Mouse (Mus musculus) C2C12 (cell line): ENCODE results near the gene Krt71.

ENCODE experiments used
- CEBPB ChIP-seq: IDR thresholded peaks from one replicate; pipeline ENCODE4 v1.6.1; 2011; ENCODE audit warnings: low read depth, mild to moderate bottlenecking, control low read depth, moderate library complexity
- CTCF ChIP-seq: IDR thresholded peaks from one replicate; pipeline ENCODE4 v1.5.1; 2011; ENCODE audit not compliant: control insufficient read depth, insufficient read depth, insufficient read length
- MAX ChIP-seq: IDR thresholded peaks from one replicate; pipeline ENCODE4 v1.6.1; 2011; ENCODE audit warnings: mild to moderate bottlenecking, control low read depth
- MYOD1 ChIP-seq: IDR thresholded peaks from one replicate; pipeline ENCODE4 v1.6.1; 2011; ENCODE audit warnings: low read depth; ENCODE audit not compliant: control insufficient read depth, insufficient read length
- MYOG ChIP-seq: IDR thresholded peaks from one replicate; pipeline ENCODE4 v1.6.1; 2011; ENCODE audit not compliant: control insufficient read depth, insufficient read length; ENCODE audit errors: extremely low read depth
- USF1 ChIP-seq: IDR thresholded peaks from one replicate; pipeline ENCODE4 v1.6.1; 2011; ENCODE audit warnings: low read depth, mild to moderate bottlenecking, control low read depth, moderate library complexity

- TF ChIP-seq CTCF (no peak), MAX (no peak), MYOG (no peak), USF1 (no peak), MYOD1 (no peak), CEBPB (no peak)
Measured at GRCm38 (mm10) chr15:101715831-101716230, 27.1 kb downstream of the Krt71 start.
